Mouse (Mus musculus): Measurements from ENCODE around the gene Vmo1. TPM values are rescaled to one million over a fixed set of nuclear protein-coding genes. Genes with fewer than 3 reads are reported as not detected.

Gene Vmo1
- polyA plus RNA-seq, 1 experiment from 2014 or later = 0.72 TPM

DNA sequence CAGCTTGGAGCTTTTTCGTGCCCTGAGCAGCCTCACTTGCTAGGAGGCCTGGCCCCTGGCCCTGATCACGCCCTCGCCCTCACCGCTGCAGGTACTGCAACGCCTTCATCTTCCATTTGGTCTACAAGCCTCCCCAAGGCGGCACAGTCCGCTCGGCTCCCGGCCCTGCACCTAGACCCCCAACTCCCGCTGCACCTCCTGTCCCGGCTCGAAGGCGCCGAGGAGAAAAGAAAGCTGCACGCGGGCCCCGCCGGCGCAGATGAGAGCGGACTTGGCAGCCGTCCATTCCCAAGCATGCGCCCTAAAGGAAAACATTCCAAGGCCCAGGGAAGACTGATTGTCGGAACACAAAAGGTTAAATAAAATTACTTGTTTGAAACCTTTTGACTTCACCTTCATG, 48.6 kb downstream of the Vmo1 start:
- WGBS = 3% methylated on average over 23 of the region's 23 CpGs
- Histone ChIP-seq H3K36me3 (ENCODE audit: control insufficient read depth, insufficient read depth, low read length) (no peaks in the 10 kb centered on the region), H3K27me3 (ENCODE audit: control insufficient read depth, insufficient read depth, low read depth, low read length) (peaks cover 4% of the 10 kb centered on the region), H3K4me1 (replicated peaks; ENCODE audit: control insufficient read depth, insufficient read depth, low read length) (peaks cover 34% of the 10 kb centered on the region), H3K4me2 (ENCODE audit: low read depth, low read length) (peak overlapping the region; percentile 72), H3K9me3 (ENCODE audit: control insufficient read depth, low read length) (no peaks in the 10 kb centered on the region), H3K4me3 (ENCODE audit: low read length) (peak overlapping the region; percentile 40), H3K27ac (ENCODE audit: low read length) (no peak overlapping the region), H3K9ac (ENCODE audit: low read length) (peak overlapping the region; percentile 56)
- peak; percentile 60; the same call in 1 of the 2 replicates for ATAC-seq (ENCODE audit: low read depth)

GRCm38 (mm10) chr11:70465211-70465610, 49.2 kb downstream of the Vmo1 start:
- H3K9me3 ChIP-seq (ENCODE audit: control insufficient read depth, low read length) = no peaks in the 10 kb centered on the region
- H3K9ac ChIP-seq (ENCODE audit: low read length) = peak overlapping the region; percentile 56; the same call in 1 of the 2 replicates
- 29% methylated on average over 16 of the region's 16 CpGs for WGBS
- no peak for ATAC-seq (ENCODE audit: low read depth)
- no peaks in the 10 kb centered on the region for H3K36me3 ChIP-seq (ENCODE audit: control insufficient read depth, insufficient read depth, low read length)
- peaks cover 34% of the 10 kb centered on the region for H3K4me1 ChIP-seq (replicated peaks; ENCODE audit: control insufficient read depth, insufficient read depth, low read length)
- H3K4me2 ChIP-seq (ENCODE audit: low read depth, low read length) = peak overlapping the region; percentile 72
- H3K27ac ChIP-seq (ENCODE audit: low read length) = no peak overlapping the region
- H3K27me3 ChIP-seq (ENCODE audit: control insufficient read depth, insufficient read depth, low read depth, low read length) = peaks cover 4% of the 10 kb centered on the region
- peak overlapping the region; percentile 40 for H3K4me3 ChIP-seq (ENCODE audit: low read length)

- no peak overlapping the region for H3K27ac ChIP-seq (ENCODE audit: low read length)
- ATAC-seq (ENCODE audit: low read depth) = no peak
- H3K9me3 ChIP-seq (ENCODE audit: control insufficient read depth, low read length) = no peaks in the 10 kb centered on the region
- H3K4me2 ChIP-seq (ENCODE audit: low read depth, low read length) = no peak overlapping the region
- peaks cover 34% of the 10 kb centered on the region for H3K4me1 ChIP-seq (replicated peaks; ENCODE audit: control insufficient read depth, insufficient read depth, low read length)
- no peak overlapping the region for H3K9ac ChIP-seq (ENCODE audit: low read length)
- no peak overlapping the region for H3K4me3 ChIP-seq (ENCODE audit: low read length)
- peaks cover 4% of the 10 kb centered on the region for H3K27me3 ChIP-seq (ENCODE audit: control insufficient read depth, insufficient read depth, low read depth, low read length)
- H3K36me3 ChIP-seq (ENCODE audit: control insufficient read depth, insufficient read depth, low read length) = no peaks in the 10 kb centered on the region
- WGBS = 79% methylated on average over 5 of the region's 5 CpGs
Observed at GRCm38 (mm10) chr11:70463970-70464369, 50.4 kb downstream of the Vmo1 start.

Other genes with a start within 250 kb of the Vmo1 start
- gene Alox12e, start 192.0 kb downstream of the Vmo1 start, polyA plus RNA-seq (2015; fragmentation: Nextera tagmentation; extraction: Ambion mirVana) = 0.35 and 1.1 TPM in 2 replicates
- gene Alox15, start 162.6 kb downstream of the Vmo1 start, polyA plus RNA-seq (2015; fragmentation: Nextera tagmentation; extraction: Ambion mirVana) = 0.70 and 0.72 TPM in 2 replicates
- 36.3 and 37.3 TPM in 2 replicates for gene Pelp1, start 104.6 kb downstream of the Vmo1 start, polyA plus RNA-seq (2015; fragmentation: Nextera tagmentation; extraction: Ambion mirVana)
- 14.1 and 15.0 TPM in 2 replicates for gene Arrb2, start 82.0 kb downstream of the Vmo1 start, polyA plus RNA-seq (2015; fragmentation: Nextera tagmentation; extraction: Ambion mirVana)
- gene Med11, start 62.7 kb downstream of the Vmo1 start, polyA plus RNA-seq (2015; fragmentation: Nextera tagmentation; extraction: Ambion mirVana) = 39.8 and 43.7 TPM in 2 replicates
- gene Zmynd15, start 55.2 kb downstream of the Vmo1 start, polyA plus RNA-seq (2015; fragmentation: Nextera tagmentation; extraction: Ambion mirVana) = 0.48 and 1.0 TPM in 2 replicates
- gene Cxcl16, start 54.6 kb downstream of the Vmo1 start, polyA plus RNA-seq (2015; fragmentation: Nextera tagmentation; extraction: Ambion mirVana) = 7.5 and 8.3 TPM in 2 replicates
- gene Tm4sf5, start 9.4 kb downstream of the Vmo1 start, polyA plus RNA-seq (2015; fragmentation: Nextera tagmentation; extraction: Ambion mirVana) = 1.9 and 2.0 TPM in 2 replicates
- gene Gltpd2, start 4.6 kb upstream of the Vmo1 start, polyA plus RNA-seq (2015; fragmentation: Nextera tagmentation; extraction: Ambion mirVana) = 0.54 and 0.73 TPM in 2 replicates
- 711 and 738 TPM in 2 replicates for gene Psmb6, start 10.8 kb upstream of the Vmo1 start, polyA plus RNA-seq (2015; fragmentation: Nextera tagmentation; extraction: Ambion mirVana)
- gene Gm40193, start 18.3 kb upstream of the Vmo1 start, polyA plus RNA-seq (2015; fragmentation: Nextera tagmentation; extraction: Ambion mirVana) = not detected in 2 replicates
- 12.5 and 13.1 TPM in 2 replicates for gene Pld2, start 25.4 kb upstream of the Vmo1 start, polyA plus RNA-seq (2015; fragmentation: Nextera tagmentation; extraction: Ambion mirVana)
- gene Mink1, start 48.3 kb upstream of the Vmo1 start, polyA plus RNA-seq (2015; fragmentation: Nextera tagmentation; extraction: Ambion mirVana) = 10.3 and 10.5 TPM in 2 replicates
- gene 4930544D05Rik, start 101.2 kb upstream of the Vmo1 start, polyA plus RNA-seq (2015; fragmentation: Nextera tagmentation; extraction: Ambion mirVana) = not detected in 2 replicates
- gene Chrne, start 104.6 kb upstream of the Vmo1 start, polyA plus RNA-seq (2015; fragmentation: Nextera tagmentation; extraction: Ambion mirVana) = 0.33 TPM in 1 of 2 replicates, not detected in the other
- gene Gp1ba, start 124.5 kb upstream of the Vmo1 start, polyA plus RNA-seq (2015; fragmentation: Nextera tagmentation; extraction: Ambion mirVana) = 0.35 and 0.50 TPM in 2 replicates
- 129 and 134 TPM in 2 replicates for gene Rnf167, start 132.6 kb upstream of the Vmo1 start, polyA plus RNA-seq (2015; fragmentation: Nextera tagmentation; extraction: Ambion mirVana)
- 156 and 171 TPM in 2 replicates for gene Slc25a11, start 132.9 kb upstream of the Vmo1 start, polyA plus RNA-seq (2015; fragmentation: Nextera tagmentation; extraction: Ambion mirVana)
- 1,825 and 2,189 TPM in 2 replicates for gene Pfn1, start 140.0 kb upstream of the Vmo1 start, polyA plus RNA-seq (2015; fragmentation: Nextera tagmentation; extraction: Ambion mirVana)
- gene Eno3, start 142.6 kb upstream of the Vmo1 start, polyA plus RNA-seq (2015; fragmentation: Nextera tagmentation; extraction: Ambion mirVana) = 37.9 and 56.8 TPM in 2 replicates
- gene Spag7, start 154.8 kb upstream of the Vmo1 start, polyA plus RNA-seq (2015; fragmentation: Nextera tagmentation; extraction: Ambion mirVana) = 159 and 172 TPM in 2 replicates
- 14.8 and 15.6 TPM in 2 replicates for gene Camta2, start 173.5 kb upstream of the Vmo1 start, polyA plus RNA-seq (2015; fragmentation: Nextera tagmentation; extraction: Ambion mirVana)
- gene Inca1, start 185.5 kb upstream of the Vmo1 start, polyA plus RNA-seq (2015; fragmentation: Nextera tagmentation; extraction: Ambion mirVana) = 1.5 and 1.9 TPM in 2 replicates
- 3.2 and 3.4 TPM in 2 replicates for gene Kif1c, start 185.9 kb upstream of the Vmo1 start, polyA plus RNA-seq (2015; fragmentation: Nextera tagmentation; extraction: Ambion mirVana)
- gene Zfp3, start 249.6 kb upstream of the Vmo1 start, polyA plus RNA-seq (2015; fragmentation: Nextera tagmentation; extraction: Ambion mirVana) = 4.9 and 5.7 TPM in 2 replicates

Measured in lung, embryonic 16.5 days (tissue).